Mouse (Mus musculus): Measurements from ENCODE around the gene Cpt1a.
A peak's percentile ranks its signal among the peaks of the same experiment; 100 is the strongest.

Cpt1a gene

DNA sequence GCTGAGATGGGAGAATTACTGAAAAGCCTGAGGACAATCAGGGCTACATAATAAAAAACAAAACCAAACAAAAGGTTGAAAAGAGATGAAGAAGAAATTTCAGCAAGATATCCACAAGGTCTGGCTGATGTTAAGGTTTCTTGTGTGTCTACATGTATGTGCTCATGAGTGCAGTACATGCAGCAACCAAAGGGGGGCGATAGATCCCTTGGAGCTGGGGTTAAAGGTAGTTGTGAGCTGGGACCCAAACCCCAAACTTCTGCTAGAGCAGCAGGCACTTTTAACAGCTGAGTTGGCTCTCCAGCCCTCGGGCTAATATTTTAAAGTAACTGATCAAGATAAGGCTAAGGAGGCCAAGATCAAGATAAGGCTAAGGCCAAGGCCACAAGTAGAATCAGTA is 51.9 kb downstream of the Cpt1a start:
- DNase-seq = no peak

DNA sequence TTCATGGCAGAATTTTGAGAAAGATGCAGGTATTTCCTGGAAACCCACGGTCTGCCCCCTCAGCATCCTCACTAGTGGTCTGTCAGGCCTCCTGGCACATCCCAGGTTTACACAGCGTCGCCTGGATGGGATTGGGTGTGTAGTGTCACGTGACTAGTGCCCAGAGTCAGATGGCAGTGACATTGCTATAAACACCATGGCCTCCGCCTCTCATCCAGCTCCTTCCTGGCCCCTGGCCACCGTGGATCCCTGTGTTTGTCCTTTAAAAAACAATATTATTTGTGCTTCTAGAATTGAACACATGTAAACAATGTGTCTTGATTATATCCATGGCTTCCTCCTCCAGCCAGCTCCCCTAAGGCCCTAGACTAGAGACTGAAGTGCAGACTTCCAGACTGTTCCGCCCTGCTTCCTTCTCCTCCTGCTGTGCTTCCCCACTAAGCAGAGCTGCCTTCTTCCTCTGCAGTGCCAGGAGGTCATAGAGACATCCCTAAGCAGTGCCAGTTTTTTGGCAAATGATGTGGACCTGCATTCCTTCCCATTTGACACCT is 53.9 kb downstream of the Cpt1a start:
- peak; percentile 89 for DNase-seq

GRCm38 (mm10) chr19:3376966-3377715 is 55.0 kb downstream of the Cpt1a start:
- peak; percentile 84 for DNase-seq

DNA sequence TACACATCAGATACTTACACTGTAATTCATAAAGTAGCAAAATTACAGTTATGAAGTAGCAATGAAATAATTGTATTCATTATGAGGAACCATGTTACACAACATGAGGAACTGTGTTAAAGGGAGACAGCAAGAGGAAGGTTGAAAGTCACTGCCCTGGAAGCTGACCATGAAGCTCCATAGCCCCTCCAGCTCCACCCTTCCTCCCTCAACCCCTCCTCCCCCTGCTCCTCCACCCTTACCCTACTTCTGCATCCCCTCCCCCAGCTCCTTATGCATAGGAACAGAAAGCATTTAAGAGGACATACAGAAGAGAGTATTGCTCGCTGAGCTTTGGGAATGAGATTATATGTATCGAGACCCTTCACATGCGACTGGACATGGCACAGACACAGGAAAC is 56.5 kb downstream of the Cpt1a start:
- peak; percentile 70 for DNase-seq

- DNase-seq = no peak
These were observed 65.9 kb downstream of the Cpt1a start for GRCm38 (mm10) chr19:3388061-3388460.

GRCm38 (mm10) chr19:3388629-3389057 is 66.5 kb downstream of the Cpt1a start, which contains the start of gene Tesmin:
Gene Tesmin, plus strand, starts transcription at chr19:3388857.
- peak; percentile 94 for DNase-seq

DNA sequence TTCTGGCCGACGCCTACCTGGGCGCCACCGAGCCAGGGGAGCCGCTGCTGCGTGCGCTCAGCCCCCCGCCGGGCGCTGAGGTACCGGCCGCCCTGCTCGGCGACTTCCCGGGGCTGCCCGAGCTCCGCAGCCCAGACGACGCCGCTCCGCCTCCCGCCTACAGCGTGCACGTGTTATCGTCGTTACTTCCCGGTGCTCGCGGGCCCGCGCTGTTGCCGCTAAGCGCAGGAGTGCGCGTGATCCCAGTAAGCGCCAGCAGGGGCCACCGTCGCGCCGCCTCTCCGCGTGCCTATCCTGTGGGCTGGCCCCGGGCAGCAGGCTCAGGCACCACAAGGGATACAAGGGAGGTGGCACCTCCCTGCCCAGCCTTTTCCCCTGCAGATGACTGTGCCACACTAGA is 67.0 kb downstream of the Cpt1a start:
- DNase-seq = peak; percentile 95

DNA sequence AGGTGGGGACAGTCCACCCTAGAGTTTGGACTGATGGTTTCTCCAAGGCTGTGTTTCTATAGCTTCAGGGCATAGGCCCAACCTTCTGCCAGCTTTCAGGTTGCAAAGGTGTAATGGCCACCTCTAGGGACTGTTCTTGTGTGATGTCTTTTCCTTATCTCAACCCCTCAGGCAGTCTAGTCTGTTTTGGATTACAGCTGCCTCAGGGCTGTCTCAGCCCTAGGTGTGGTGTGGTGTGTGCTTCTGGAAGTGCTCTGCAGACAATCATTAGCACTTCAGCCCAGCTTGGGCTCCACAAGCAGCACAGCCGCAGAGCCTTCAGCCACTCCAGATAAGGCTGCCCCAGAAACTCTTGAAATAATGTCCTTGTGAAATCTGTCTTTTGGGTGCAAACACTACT is 70.2 kb downstream of the Cpt1a start:
- no peak for DNase-seq

DNA sequence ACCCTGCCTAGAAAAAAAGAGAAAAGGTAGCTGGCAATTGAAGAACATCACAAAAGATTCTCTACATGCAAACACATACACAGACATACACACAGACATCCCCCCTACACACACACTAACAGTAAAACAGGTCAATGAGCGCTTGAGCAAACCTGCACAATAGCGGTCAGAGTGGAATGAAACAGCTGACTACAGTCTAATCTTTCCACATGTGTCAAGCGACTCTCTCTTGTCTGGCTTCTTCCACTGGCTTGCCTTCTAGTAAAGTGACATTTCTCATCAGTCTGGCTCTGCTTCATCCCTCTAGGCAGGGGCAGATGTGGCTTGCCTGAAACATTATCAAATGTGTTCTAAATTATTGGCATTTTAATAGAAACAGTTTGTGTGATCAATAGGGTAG is 72.1 kb downstream of the Cpt1a start:
- no peak for DNase-seq

DNA sequence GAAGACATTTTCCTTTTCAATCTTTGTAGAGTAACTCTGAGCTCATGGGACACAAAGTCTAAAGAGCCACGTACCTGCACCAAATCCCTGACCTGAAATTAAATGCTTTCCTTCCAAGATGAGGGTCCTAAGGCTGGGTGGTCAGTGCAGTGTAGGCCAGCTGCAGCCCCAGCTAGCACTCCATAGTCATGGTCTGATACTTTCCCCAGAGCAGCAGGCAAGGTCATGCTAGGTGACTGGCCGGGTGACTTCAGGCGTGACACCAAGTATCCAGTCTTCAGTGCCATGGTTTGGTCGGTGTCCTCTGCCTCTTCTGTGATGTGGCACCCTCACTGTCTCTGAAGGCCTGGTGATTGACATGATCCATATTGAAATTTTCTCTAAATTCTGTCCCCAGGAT is 77.9 kb downstream of the Cpt1a start:
- DNase-seq = no peak

DNA sequence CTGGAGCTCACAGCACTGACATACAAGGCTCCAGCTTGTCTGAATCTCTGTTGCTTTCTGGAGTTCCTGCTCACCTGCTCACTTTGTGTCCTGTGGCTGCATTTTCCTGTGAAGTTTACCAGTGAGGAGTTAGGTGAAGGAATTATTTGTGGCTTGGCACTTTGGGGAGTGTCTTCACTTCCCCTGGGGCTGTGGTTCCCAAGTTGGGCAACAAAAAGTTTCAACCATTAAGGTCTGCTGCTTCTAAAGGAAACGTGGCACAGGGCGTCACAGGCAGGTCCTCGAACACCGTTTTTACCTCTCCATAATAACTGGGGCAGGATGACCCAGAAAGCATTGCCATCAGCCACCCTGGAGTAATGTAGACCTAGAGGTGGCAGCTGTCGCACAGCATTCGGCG is 79.4 kb downstream of the Cpt1a start:
- peak; percentile 13 for DNase-seq

DNA sequence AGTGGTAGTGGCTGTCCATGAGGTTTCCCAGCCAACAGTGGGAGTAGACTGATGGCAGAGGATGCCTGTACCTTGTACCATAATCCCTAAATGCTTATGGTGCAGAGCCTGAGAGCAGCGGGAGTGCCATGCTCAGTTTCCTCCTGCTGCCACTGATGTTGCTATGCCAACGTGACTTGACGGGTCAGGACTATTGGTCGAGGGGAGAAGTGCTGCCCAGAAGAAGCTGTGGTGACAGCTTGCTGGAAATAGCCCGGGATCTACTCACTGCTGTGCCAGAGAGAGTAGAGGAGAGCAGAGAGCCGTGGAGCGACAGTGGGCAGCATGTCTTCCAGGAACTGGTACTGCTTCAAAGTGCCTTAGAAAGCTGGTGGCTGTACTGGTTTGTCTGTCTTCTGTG is 79.8 kb downstream of the Cpt1a start:
- peak; percentile 16 for DNase-seq

- DNase-seq = no peak
These were observed 80.3 kb downstream of the Cpt1a start for GRCm38 (mm10) chr19:3402390-3402789.

- peak; percentile 42 for DNase-seq
These were observed 81.9 kb downstream of the Cpt1a start for GRCm38 (mm10) chr19:3404030-3404429.

- DNase-seq = no peak
These were observed 83.6 kb downstream of the Cpt1a start for GRCm38 (mm10) chr19:3405531-3406281.

GRCm38 (mm10) chr19:3414268-3414733 is 92.2 kb downstream of the Cpt1a start, which contains the start of gene Gal:
Gene Gal, minus strand, starts transcription at chr19:3414544.
- DNase-seq = peak; percentile 28

DNA sequence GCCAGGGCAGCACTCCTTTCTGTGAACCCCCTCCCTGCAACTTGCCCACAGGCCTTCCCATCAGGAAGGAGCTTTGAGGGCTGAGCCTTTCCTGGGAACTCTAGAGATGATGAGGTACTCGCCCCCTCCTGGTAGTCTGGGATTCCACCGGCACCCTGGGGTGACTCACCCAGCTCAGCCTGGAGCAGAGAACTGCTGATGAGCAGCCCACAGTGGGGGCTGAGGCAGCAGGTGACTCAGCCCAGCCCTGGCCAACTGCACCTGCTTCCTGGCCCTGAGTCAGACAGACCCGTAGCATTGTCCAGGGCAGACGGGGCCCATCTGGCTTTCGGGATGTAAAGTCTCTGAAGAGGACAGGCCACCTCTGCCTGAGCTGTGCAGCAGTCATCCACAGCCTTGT is 97.1 kb downstream of the Cpt1a start:
- no peak for DNase-seq

- peak; percentile 32 for DNase-seq
These were observed 100.4 kb downstream of the Cpt1a start for GRCm38 (mm10) chr19:3422488-3422887.

- peak; percentile 67 for DNase-seq
These were observed 100.8 kb downstream of the Cpt1a start for GRCm38 (mm10) chr19:3422981-3423380.

DNA sequence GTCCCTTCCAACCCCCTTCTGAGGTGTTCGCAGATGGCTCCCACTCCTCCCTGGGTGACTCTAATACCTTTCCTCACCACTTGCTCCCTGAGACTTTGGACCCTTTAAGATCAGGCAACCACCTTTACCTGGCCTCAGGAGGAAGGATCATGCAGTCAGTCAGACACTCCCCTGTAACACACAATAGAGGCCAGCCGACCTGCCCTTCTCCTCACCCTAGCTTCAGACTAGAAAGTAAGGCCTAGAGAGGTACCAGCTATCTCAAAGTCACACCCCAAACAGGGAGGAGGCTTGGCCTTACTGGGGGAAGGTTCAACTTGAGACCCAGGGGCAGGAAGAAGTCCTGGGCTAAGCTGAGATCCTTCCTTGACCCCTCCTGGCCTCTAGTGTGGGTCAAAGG is 102.1 kb downstream of the Cpt1a start:
- no peak for DNase-seq

DNA sequence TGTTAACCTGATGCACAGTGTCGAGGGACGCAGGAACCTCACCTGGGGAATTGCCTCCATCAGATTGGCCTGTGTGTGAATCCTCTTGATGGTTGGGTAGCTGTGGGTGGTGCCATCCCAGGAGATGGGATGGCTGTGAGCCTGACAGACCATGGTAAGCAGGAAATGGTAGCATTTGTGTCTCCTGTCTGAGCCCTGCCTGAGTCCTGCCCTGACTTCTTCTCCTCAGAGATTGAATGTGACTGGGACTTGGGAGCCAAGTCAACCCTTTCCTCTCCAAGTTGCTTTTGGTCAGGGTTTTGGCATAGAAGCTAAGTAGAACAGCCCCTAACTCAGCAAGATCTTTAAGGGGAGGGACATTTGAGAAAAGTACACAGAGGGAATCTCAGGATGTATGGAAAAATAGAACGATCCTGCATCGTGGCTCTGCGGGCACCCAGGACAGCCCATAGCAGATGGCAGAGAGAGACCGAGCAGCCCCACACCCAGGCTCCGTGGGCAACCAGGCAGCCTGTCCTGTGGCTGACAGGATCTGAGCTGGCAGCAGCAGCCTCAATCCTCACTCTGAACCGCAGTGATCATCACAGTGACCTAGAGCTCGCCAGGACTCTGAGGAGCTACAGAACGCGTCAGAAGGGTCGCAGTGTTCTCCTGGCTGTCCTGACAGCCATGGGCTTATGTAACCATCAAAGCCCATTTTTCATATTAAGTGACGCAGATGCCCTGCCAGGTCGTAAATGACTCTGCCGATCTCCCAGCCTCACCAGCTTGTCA is 106.1 kb downstream of the Cpt1a start:
- DNase-seq = no peak

DNA sequence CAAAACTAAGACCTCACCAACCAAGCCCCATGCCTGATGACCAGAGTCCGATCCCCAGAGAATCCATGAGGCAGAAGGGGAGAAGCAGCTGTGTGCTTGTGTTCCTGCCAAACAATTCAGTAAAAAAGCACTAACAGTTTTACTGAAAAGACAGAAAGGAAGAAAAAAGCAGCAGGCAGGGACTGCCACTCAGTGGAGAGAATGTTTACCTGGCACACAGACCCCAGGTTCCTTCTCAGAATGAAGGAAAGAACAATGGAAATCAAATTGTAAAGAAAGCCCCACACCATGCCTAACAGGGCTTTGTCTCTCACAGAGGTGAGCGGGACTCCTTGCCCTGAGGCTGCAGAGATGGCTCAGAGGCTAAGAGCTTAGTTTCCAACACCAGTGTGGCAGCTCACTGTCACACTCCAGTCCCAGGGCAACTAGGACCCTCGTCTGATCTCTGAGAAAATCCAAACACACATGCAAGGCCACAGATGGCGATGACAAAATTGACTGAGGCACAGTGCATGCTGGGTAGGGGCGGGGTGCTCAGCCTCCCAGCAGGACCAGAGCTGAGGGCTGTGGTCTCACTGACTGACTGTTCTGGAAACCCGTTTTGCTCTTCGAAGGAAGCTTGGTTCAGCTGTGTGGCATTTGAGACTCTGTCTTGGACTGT is 107.2 kb downstream of the Cpt1a start:
- no peak for DNase-seq
